Mouse (Mus musculus) limb, embryonic 10.5 days (tissue): Measurements from ENCODE around the gene Abca8b. TPM values are rescaled to one million over a fixed set of nuclear protein-coding genes. Genes with fewer than 3 reads are reported as not detected.
A peak's percentile ranks its signal among the peaks of the same experiment; 100 is the strongest.
"Not testable (repeated sequence)": the region's sequence is repeated elsewhere in the genome, so short reads cannot be mapped to it uniquely, and the experiment has no call there.

Experiments
- DNase-seq: peaks from one replicate; pipeline ENCODE4 v3.0.0-alpha.2; 2017; ENCODE audit warnings: low spot score
- H3K27ac ChIP-seq: fragments of 300-500 bp; sonication (generic); 2 replicates; pipeline ENCODE4 v1.5.1; 2016; ENCODE audit warnings: mild to moderate bottlenecking
- H3K27me3 ChIP-seq: fragments of 300-500 bp; sonication (generic); 2 replicates; pipeline ENCODE4 v1.6.1; 2016; ENCODE audit warnings: low read depth, mild to moderate bottlenecking; ENCODE audit not compliant: poor library complexity, severe bottlenecking
- H3K36me3 ChIP-seq: fragments of 300-500 bp; sonication (generic); 2 replicates; pipeline ENCODE4 v1.6.1; 2016; ENCODE audit warnings: mild to moderate bottlenecking, moderate library complexity
- H3K4me1 ChIP-seq: fragments of 300-500 bp; sonication (generic); 2 replicates; pipeline ENCODE4 v1.6.1; 2016
- H3K4me3 ChIP-seq: fragments of 300-500 bp; sonication (generic); 2 replicates; pipeline ENCODE4 v1.5.1; 2016; ENCODE audit warnings: mild to moderate bottlenecking, moderate library complexity
- H3K9me3 ChIP-seq: fragments of 300-500 bp; sonication (generic); replicated peaks from 2 replicates; pipeline ENCODE4 v1.6.1; 2016; ENCODE audit warnings: mild to moderate bottlenecking
- WGBS: fragments of 180-500 bp; shearing (Covaris S2); methylation state at CpG from one replicate; pipeline ENCODE4 v1.1.7; 2016; 5-methylcytosine and 5-hydroxymethylcytosine counted together
- polyA plus RNA-seq: library from polyadenylated mRNA; unstranded; fragments of >200 nt; fragmentation: Nextera tagmentation; extraction: Ambion mirVana; gene quantifications from 2 replicates; pipeline ENCODE4 v1.2.1, GENCODE M21; 2016

Abca8b gene
- polyA plus RNA-seq: 1.1 and 1.6 TPM in 2 replicates

GRCm38 (mm10) chr11:109995624-109996023 is at the start of gene Abca8b:
Abca8b (minus strand) TSS chr11:109995845.
- peak within 1 kb of the TSS; percentile 81 for H3K27ac ChIP-seq
- under 1% methylated on average over 15 of the region's 15 CpGs for WGBS

GRCm38 (mm10) chr11:110037795-110038194 is 42.1 kb upstream of the Abca8b start:
- H3K36me3 ChIP-seq: no peaks in the 10 kb centered on the region
- H3K27me3 ChIP-seq: no peaks in the 10 kb centered on the region
- H3K4me1 ChIP-seq: no peaks in the 10 kb centered on the region
- no peak overlapping the region for H3K4me3 ChIP-seq
- no peaks in the 10 kb centered on the region for H3K9me3 ChIP-seq
- no peak for DNase-seq
- no peak overlapping the region for H3K27ac ChIP-seq
- 96% methylated on average over 2 of the region's 2 CpGs for WGBS

More at GRCm38 (mm10) chr11:109995624-109996023, at the start of gene Abca8b:
- peaks cover 23% of the 10 kb centered on the region for H3K4me1 ChIP-seq
- no peaks in the 10 kb centered on the region for H3K27me3 ChIP-seq
- no peaks in the 10 kb centered on the region for H3K9me3 ChIP-seq
- peak; percentile 88 for DNase-seq
- H3K4me3 ChIP-seq: peak within 1 kb of the TSS; percentile 51
- no peaks in the 10 kb centered on the region for H3K36me3 ChIP-seq

GRCm38 (mm10) chr11:110028913-110029695 is 33.5 kb upstream of the Abca8b start:
- no peaks in the 10 kb centered on the region for H3K36me3 ChIP-seq
- H3K4me1 ChIP-seq: no peaks in the 10 kb centered on the region
- H3K9me3 ChIP-seq: no peaks in the 10 kb centered on the region
- no peak for DNase-seq
- 48% methylated on average over 7 of the region's 7 CpGs for WGBS
- H3K4me3 ChIP-seq: no peak overlapping the region
- H3K27me3 ChIP-seq: no peaks in the 10 kb centered on the region
- no peak overlapping the region for H3K27ac ChIP-seq

GRCm38 (mm10) chr11:110010836-110011546 is 15.3 kb upstream of the Abca8b start:
- H3K36me3 ChIP-seq: no peaks in the 10 kb centered on the region
- H3K4me1 ChIP-seq: no peaks in the 10 kb centered on the region
- H3K27ac ChIP-seq: no peak overlapping the region
- WGBS: 92% methylated on average over 2 of the region's 2 CpGs
- no peaks in the 10 kb centered on the region for H3K27me3 ChIP-seq
- DNase-seq: no peak
- no peaks in the 10 kb centered on the region for H3K9me3 ChIP-seq
- no peak overlapping the region for H3K4me3 ChIP-seq

GRCm38 (mm10) chr11:109995013-109995412 is 632 bp downstream of the Abca8b start:
- no peaks in the 10 kb centered on the region for H3K36me3 ChIP-seq
- DNase-seq: peak; percentile 57
- H3K4me3 ChIP-seq: peak overlapping the region; percentile 51
- no peaks in the 10 kb centered on the region for H3K27me3 ChIP-seq
- H3K27ac ChIP-seq: peak overlapping the region; percentile 81
- under 1% methylated on average over 3 of the region's 3 CpGs for WGBS
- H3K4me1 ChIP-seq: peaks cover 23% of the 10 kb centered on the region
- no peaks in the 10 kb centered on the region for H3K9me3 ChIP-seq

GRCm38 (mm10) chr11:109994014-109994413 is 1.6 kb downstream of the Abca8b start:
- 54% methylated on average over 6 of the region's 6 CpGs for WGBS
- H3K4me3 ChIP-seq: peak overlapping the region; percentile 51; the same call in 1 of the 2 replicates
- DNase-seq: no peak

GRCm38 (mm10) chr11:109991270-109991669 is 4.4 kb downstream of the Abca8b start:
- WGBS: 88% methylated on average over 3 of the region's 3 CpGs
- no peak overlapping the region for H3K27ac ChIP-seq
- no peak overlapping the region for H3K4me3 ChIP-seq
- H3K27me3 ChIP-seq: no peaks in the 10 kb centered on the region
- DNase-seq: no peak
- H3K36me3 ChIP-seq: no peaks in the 10 kb centered on the region
- H3K9me3 ChIP-seq: no peaks in the 10 kb centered on the region
- peaks cover 36% of the 10 kb centered on the region for H3K4me1 ChIP-seq

More at GRCm38 (mm10) chr11:109994014-109994413, 1.6 kb downstream of the Abca8b start:
- Histone ChIP-seq H3K4me1 (peaks cover 23% of the 10 kb centered on the region), H3K27ac (peak overlapping the region; percentile 81), H3K9me3 (no peaks in the 10 kb centered on the region), H3K36me3 (no peaks in the 10 kb centered on the region), H3K27me3 (no peaks in the 10 kb centered on the region)

GRCm38 (mm10) chr11:109990256-109990655 is 5.4 kb downstream of the Abca8b start:
- no peaks in the 10 kb centered on the region for H3K9me3 ChIP-seq
- no peak overlapping the region for H3K4me3 ChIP-seq
- H3K27ac ChIP-seq: no peak overlapping the region
- H3K4me1 ChIP-seq: peaks cover 34% of the 10 kb centered on the region
- H3K27me3 ChIP-seq: no peaks in the 10 kb centered on the region
- WGBS: 98% methylated on average over 2 of the region's 2 CpGs
- DNase-seq: no peak
- no peaks in the 10 kb centered on the region for H3K36me3 ChIP-seq

GRCm38 (mm10) chr11:109988164-109988563 is 7.5 kb downstream of the Abca8b start:
- Histone ChIP-seq H3K4me1 (peaks cover 20% of the 10 kb centered on the region), H3K27me3 (no peaks in the 10 kb centered on the region), H3K27ac (no peak overlapping the region; the same call in 1 of the 2 replicates), H3K4me3 (no peak overlapping the region), H3K9me3 (no peaks in the 10 kb centered on the region), H3K36me3 (no peaks in the 10 kb centered on the region)
- WGBS: 61% methylated on average over 1 of the region's 1 CpGs
- no peak for DNase-seq

- DNase-seq: peak; percentile 31
- not testable (repeated sequence) for H3K4me3 ChIP-seq, H3K27me3 ChIP-seq, H3K9me3 ChIP-seq, H3K36me3 ChIP-seq
- H3K27ac ChIP-seq: peak overlapping the region; percentile 80
- peaks cover 20% of the 10 kb centered on the region for H3K4me1 ChIP-seq
- 43% methylated on average over 11 of the region's 11 CpGs for WGBS
These were observed 8.1 kb downstream of the Abca8b start for GRCm38 (mm10) chr11:109987460-109988072.

- 89% methylated on average over 2 of the region's 2 CpGs for WGBS
These were observed 13.8 kb downstream of the Abca8b start for GRCm38 (mm10) chr11:109981872-109982271.

GRCm38 (mm10) chr11:109970521-109970920 is 25.1 kb downstream of the Abca8b start:
- H3K27ac ChIP-seq: no peak overlapping the region
- no peaks in the 10 kb centered on the region for H3K9me3 ChIP-seq
- WGBS: 92% methylated on average over 4 of the region's 4 CpGs

More at GRCm38 (mm10) chr11:109981872-109982271, 13.8 kb downstream of the Abca8b start:
- no peak overlapping the region for H3K4me3 ChIP-seq
- H3K36me3 ChIP-seq: peaks cover 6% of the 10 kb centered on the region
- no peaks in the 10 kb centered on the region for H3K27me3 ChIP-seq
- no peak for DNase-seq
- no peaks in the 10 kb centered on the region for H3K9me3 ChIP-seq
- no peak overlapping the region for H3K27ac ChIP-seq
- peaks cover 11% of the 10 kb centered on the region for H3K4me1 ChIP-seq

More at GRCm38 (mm10) chr11:109970521-109970920, 25.1 kb downstream of the Abca8b start:
- Histone ChIP-seq H3K36me3 (peaks cover 6% of the 10 kb centered on the region; the same call in 1 of the 2 replicates), H3K4me3 (no peak overlapping the region), H3K4me1 (no peaks in the 10 kb centered on the region), H3K27me3 (no peaks in the 10 kb centered on the region)
- DNase-seq: no peak
